Mouse (Mus musculus) ES-E14 (cell line): ENCODE data around the gene Tppp.

Experiments used
- CHD2 ChIP-seq: IDR thresholded peaks from 2 replicates; pipeline ENCODE4 v1.6.1; 2014; ENCODE audit warnings: mild to moderate bottlenecking, low read depth, low read length, inconsistent platforms
- HCFC1 ChIP-seq: IDR thresholded peaks from 2 replicates; pipeline ENCODE4 v1.6.1; 2012; ENCODE audit warnings: low read length, inconsistent platforms, borderline replicate concordance; ENCODE audit not compliant: insufficient read depth
- MAFK ChIP-seq: IDR thresholded peaks from 2 replicates; pipeline ENCODE4 v1.6.1; 2014; ENCODE audit warnings: mild to moderate bottlenecking, low read depth, low read length, inconsistent platforms; ENCODE audit not compliant: insufficient read depth
- ZC3H11A ChIP-seq: IDR thresholded peaks from 2 replicates; pipeline ENCODE4 v1.6.1; 2012; ENCODE audit warnings: low read depth, mild to moderate bottlenecking, inconsistent platforms, low read length, borderline replicate concordance

GRCm38 (mm10) chr13:74056194-74056593, 47.0 kb downstream of the Tppp start:
- no peak for TF ChIP-seq MAFK
- TF ChIP-seq HCFC1 = no peak
- no peak for TF ChIP-seq CHD2
- no peak for TF ChIP-seq ZC3H11A
